Mouse (Mus musculus): ENCODE results near the gene Sox5.

DNA sequence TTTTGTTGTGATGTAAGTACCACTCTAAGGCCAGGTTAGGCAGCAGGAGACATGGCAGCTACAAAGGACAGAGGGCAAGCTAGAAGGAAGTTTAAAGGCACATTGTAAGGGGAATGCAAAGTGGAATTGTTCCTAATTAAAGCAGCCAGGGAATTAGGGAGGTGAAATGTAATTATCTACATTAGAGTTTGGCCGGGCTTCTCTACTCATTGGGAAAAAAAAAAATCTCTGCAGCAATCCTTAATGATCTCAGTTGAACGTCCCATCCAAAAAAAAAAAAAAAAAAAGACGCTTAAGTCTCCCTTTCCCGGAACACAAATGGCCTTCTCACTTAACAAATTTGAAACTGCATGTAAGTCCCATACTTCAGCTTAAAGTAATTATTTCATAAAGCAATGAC, 301.9 kb downstream of the Sox5 start:
- TF ChIP-seq CTCF (IDR thresholded peaks at IDR 0.05), result no peak
- TF ChIP-seq POLR2A (IDR thresholded peaks at IDR 0.05; ENCODE audit: insufficient read depth, low read depth, low read length), result no peak

Data from heart, adult 2 months (tissue).